Mouse (Mus musculus): ENCODE measurements around the gene 4932438A13Rik. TPM values are rescaled to one million over a fixed set of nuclear protein-coding genes. Genes with fewer than 3 reads are reported as not detected.
A peak's percentile ranks its signal among the peaks of the same experiment; 100 is the strongest.

4932438A13Rik gene
- polyA plus RNA-seq (2011; ENCODE audit: insufficient read depth, insufficient read length, low read depth, missing spikeins) = 34.2 and 38.2 TPM in 2 replicates

- Histone ChIP-seq H3K4me3 (ENCODE audit: low read depth, low read length) (peak within 1 kb of the TSS; percentile 78), H3K27me3 (ENCODE audit: control insufficient read depth, insufficient read depth, low read length, poor library complexity, severe bottlenecking) (no peaks in the 10 kb centered on the region), H3K9me3 (replicated peaks; ENCODE audit: control insufficient read depth, insufficient read depth, low read length, poor library complexity, severe bottlenecking) (no peaks in the 10 kb centered on the region), H3K4me1 (ENCODE audit: control insufficient read depth, insufficient read depth, low read length) (no peaks in the 10 kb centered on the region), H3K36me3 (ENCODE audit: control insufficient read depth, insufficient read depth, low read length, poor library complexity, severe bottlenecking) (no peaks in the 10 kb centered on the region), H3K27ac (ENCODE audit: insufficient read depth, low read length) (peak within 1 kb of the TSS; percentile 75), H3K9ac (ENCODE audit: low read depth, poor library complexity, severe bottlenecking) (peak within 1 kb of the TSS; percentile 25)
- TF ChIP-seq POLR2A (IDR thresholded peaks at IDR 0.05; ENCODE audit: insufficient read depth, low read length) (peak; percentile 73), EP300 (IDR thresholded peaks at IDR 0.05; ENCODE audit: insufficient read depth, low read depth, low read length) (0 out of 2 replicates have a peak, but pooled peaks have one; percentile 26), CTCF (IDR thresholded peaks at IDR 0.05; ENCODE audit: low read depth, low read length) (no peak)
Measured at GRCm38 (mm10) chr3:36862721-36863275, at the start of gene 4932438A13Rik. Gene 4932438A13Rik (plus strand): TSS chr3:36863104.

DNA sequence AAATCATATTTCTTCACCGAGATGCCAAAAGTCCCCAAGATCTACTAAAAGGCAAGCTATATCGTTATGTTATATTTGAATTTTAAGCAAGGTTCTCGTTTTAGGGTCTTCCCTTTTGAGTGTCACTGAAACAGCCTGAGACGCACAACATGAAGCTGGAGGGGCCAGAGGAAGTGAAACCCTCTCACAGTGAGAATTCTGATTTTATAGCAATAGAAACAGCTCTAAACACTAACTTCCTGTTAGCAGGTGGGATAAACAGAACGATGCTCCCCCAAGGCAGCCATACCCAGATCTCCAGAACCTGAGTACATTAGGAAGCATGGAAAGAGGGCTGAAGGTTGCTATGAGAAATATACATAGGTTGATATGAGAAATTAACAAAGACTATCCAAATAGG, 46.3 kb upstream of the 4932438A13Rik start:
- H3K27ac ChIP-seq (ENCODE audit: insufficient read depth, low read length) = no peak overlapping the region
- no peaks in the 10 kb centered on the region for H3K36me3 ChIP-seq (ENCODE audit: control insufficient read depth, insufficient read depth, low read length, poor library complexity, severe bottlenecking)
- H3K4me1 ChIP-seq (ENCODE audit: control insufficient read depth, insufficient read depth, low read length) = no peaks in the 10 kb centered on the region
- H3K4me3 ChIP-seq (ENCODE audit: low read depth, low read length) = no peak overlapping the region
- no peak overlapping the region for H3K9ac ChIP-seq (ENCODE audit: low read depth, poor library complexity, severe bottlenecking)
- H3K27me3 ChIP-seq (ENCODE audit: control insufficient read depth, insufficient read depth, low read length, poor library complexity, severe bottlenecking) = no peaks in the 10 kb centered on the region
- TF ChIP-seq CTCF (IDR thresholded peaks at IDR 0.05; ENCODE audit: low read depth, low read length) (no peak), POLR2A (IDR thresholded peaks at IDR 0.05; ENCODE audit: insufficient read depth, low read length) (no peak), EP300 (IDR thresholded peaks at IDR 0.05; ENCODE audit: insufficient read depth, low read depth, low read length) (no peak)
- no peaks in the 10 kb centered on the region for H3K9me3 ChIP-seq (replicated peaks; ENCODE audit: control insufficient read depth, insufficient read depth, low read length, poor library complexity, severe bottlenecking)

GRCm38 (mm10) chr3:36819402-36819801, 43.5 kb upstream of the 4932438A13Rik start:
- H3K27me3 ChIP-seq (ENCODE audit: control insufficient read depth, insufficient read depth, low read length, poor library complexity, severe bottlenecking) = no peaks in the 10 kb centered on the region
- no peaks in the 10 kb centered on the region for H3K4me1 ChIP-seq (ENCODE audit: control insufficient read depth, insufficient read depth, low read length)
- TF ChIP-seq CTCF (IDR thresholded peaks at IDR 0.05; ENCODE audit: low read depth, low read length) (no peak), EP300 (IDR thresholded peaks at IDR 0.05; ENCODE audit: insufficient read depth, low read depth, low read length) (no peak), POLR2A (IDR thresholded peaks at IDR 0.05; ENCODE audit: insufficient read depth, low read length) (no peak)
- H3K4me3 ChIP-seq (ENCODE audit: low read depth, low read length) = no peak overlapping the region
- H3K9me3 ChIP-seq (replicated peaks; ENCODE audit: control insufficient read depth, insufficient read depth, low read length, poor library complexity, severe bottlenecking) = no peaks in the 10 kb centered on the region
- H3K27ac ChIP-seq (ENCODE audit: insufficient read depth, low read length) = no peak overlapping the region
- no peaks in the 10 kb centered on the region for H3K36me3 ChIP-seq (ENCODE audit: control insufficient read depth, insufficient read depth, low read length, poor library complexity, severe bottlenecking)
- H3K9ac ChIP-seq (ENCODE audit: low read depth, poor library complexity, severe bottlenecking) = no peak overlapping the region

- Histone ChIP-seq H3K4me3 (ENCODE audit: low read depth, low read length) (no peak overlapping the region), H3K9ac (ENCODE audit: low read depth, poor library complexity, severe bottlenecking) (no peak overlapping the region), H3K36me3 (ENCODE audit: control insufficient read depth, insufficient read depth, low read length, poor library complexity, severe bottlenecking) (no peaks in the 10 kb centered on the region), H3K27ac (ENCODE audit: insufficient read depth, low read length) (no peak overlapping the region), H3K27me3 (ENCODE audit: control insufficient read depth, insufficient read depth, low read length, poor library complexity, severe bottlenecking) (no peaks in the 10 kb centered on the region), H3K9me3 (replicated peaks; ENCODE audit: control insufficient read depth, insufficient read depth, low read length, poor library complexity, severe bottlenecking) (no peaks in the 10 kb centered on the region), H3K4me1 (ENCODE audit: control insufficient read depth, insufficient read depth, low read length) (no peaks in the 10 kb centered on the region)
- TF ChIP-seq POLR2A (IDR thresholded peaks at IDR 0.05; ENCODE audit: insufficient read depth, low read length) = no peak
- no peak for TF ChIP-seq EP300 (IDR thresholded peaks at IDR 0.05; ENCODE audit: insufficient read depth, low read depth, low read length)
- TF ChIP-seq CTCF (IDR thresholded peaks at IDR 0.05; ENCODE audit: low read depth, low read length) = no peak
Measured at GRCm38 (mm10) chr3:36821037-36821436, 41.9 kb upstream of the 4932438A13Rik start.

- no peaks in the 10 kb centered on the region for H3K36me3 ChIP-seq (ENCODE audit: control insufficient read depth, insufficient read depth, low read length, poor library complexity, severe bottlenecking)
- no peaks in the 10 kb centered on the region for H3K27me3 ChIP-seq (ENCODE audit: control insufficient read depth, insufficient read depth, low read length, poor library complexity, severe bottlenecking)
- no peak overlapping the region for H3K9ac ChIP-seq (ENCODE audit: low read depth, poor library complexity, severe bottlenecking)
- H3K9me3 ChIP-seq (replicated peaks; ENCODE audit: control insufficient read depth, insufficient read depth, low read length, poor library complexity, severe bottlenecking) = no peaks in the 10 kb centered on the region
- no peak overlapping the region for H3K27ac ChIP-seq (ENCODE audit: insufficient read depth, low read length)
- TF ChIP-seq CTCF (IDR thresholded peaks at IDR 0.05; ENCODE audit: low read depth, low read length) = no peak
- no peak for TF ChIP-seq EP300 (IDR thresholded peaks at IDR 0.05; ENCODE audit: insufficient read depth, low read depth, low read length)
- TF ChIP-seq POLR2A (IDR thresholded peaks at IDR 0.05; ENCODE audit: insufficient read depth, low read length) = no peak
- H3K4me3 ChIP-seq (ENCODE audit: low read depth, low read length) = no peak overlapping the region
- no peaks in the 10 kb centered on the region for H3K4me1 ChIP-seq (ENCODE audit: control insufficient read depth, insufficient read depth, low read length)
Measured at GRCm38 (mm10) chr3:36825098-36825497, 37.8 kb upstream of the 4932438A13Rik start.

DNA sequence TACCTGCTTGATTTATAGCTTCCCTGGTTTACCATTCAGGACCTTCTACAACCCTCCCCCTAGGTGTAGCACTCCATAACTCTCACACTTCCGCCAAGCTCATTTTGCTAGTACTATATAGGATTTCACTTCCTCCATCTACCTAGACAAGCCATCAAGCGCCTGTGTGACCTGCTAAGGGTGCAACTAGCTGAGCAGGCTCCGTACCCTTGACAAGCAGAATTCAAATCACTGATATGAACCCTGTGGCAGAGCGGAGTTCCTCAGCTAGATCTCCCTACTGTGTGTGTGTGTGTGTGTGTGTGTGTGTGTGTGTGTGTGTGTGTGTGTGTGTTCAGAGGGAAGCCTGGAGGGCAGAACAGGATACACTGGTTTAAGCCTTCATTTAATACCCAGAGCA, 37.4 kb upstream of the 4932438A13Rik start:
- Histone ChIP-seq H3K9ac (ENCODE audit: low read depth, poor library complexity, severe bottlenecking) (no peak overlapping the region), H3K36me3 (ENCODE audit: control insufficient read depth, insufficient read depth, low read length, poor library complexity, severe bottlenecking) (no peaks in the 10 kb centered on the region), H3K4me3 (ENCODE audit: low read depth, low read length) (no peak overlapping the region), H3K27me3 (ENCODE audit: control insufficient read depth, insufficient read depth, low read length, poor library complexity, severe bottlenecking) (no peaks in the 10 kb centered on the region), H3K4me1 (ENCODE audit: control insufficient read depth, insufficient read depth, low read length) (no peaks in the 10 kb centered on the region), H3K9me3 (replicated peaks; ENCODE audit: control insufficient read depth, insufficient read depth, low read length, poor library complexity, severe bottlenecking) (no peaks in the 10 kb centered on the region), H3K27ac (ENCODE audit: insufficient read depth, low read length) (no peak overlapping the region)
- no peak for TF ChIP-seq CTCF (IDR thresholded peaks at IDR 0.05; ENCODE audit: low read depth, low read length)
- TF ChIP-seq EP300 (IDR thresholded peaks at IDR 0.05; ENCODE audit: insufficient read depth, low read depth, low read length) = no peak
- TF ChIP-seq POLR2A (IDR thresholded peaks at IDR 0.05; ENCODE audit: insufficient read depth, low read length) = no peak

All from ES-Bruce4 (cell line).